Mouse (Mus musculus): ENCODE results near the gene Tsga10. TPM values are rescaled to one million over a fixed set of nuclear protein-coding genes. Genes with fewer than 3 reads are reported as not detected.

Tsga10 gene
- polyA plus RNA-seq, 1 experiment from 2014 or later: 4.0 TPM

GRCm38 (mm10) chr1:37884451-37884850, 18.2 kb upstream of the Tsga10 start:
- no peak overlapping the region for H3K9ac ChIP-seq (ENCODE audit: low read depth, low read length)
- peaks cover 5% of the 10 kb centered on the region for H3K4me1 ChIP-seq (ENCODE audit: control insufficient read depth, insufficient read depth, low read length)
- H3K27ac ChIP-seq (ENCODE audit: low read length): no peak overlapping the region
- ATAC-seq: no peak
- WGBS: 74% methylated on average over 4 of the region's 4 CpGs
- H3K9me3 ChIP-seq (ENCODE audit: control insufficient read depth, low read length): no peaks in the 10 kb centered on the region
- H3K4me3 ChIP-seq (ENCODE audit: low read length): no peak overlapping the region
- H3K27me3 ChIP-seq (replicated peaks; ENCODE audit: control insufficient read depth, insufficient read depth, low read length): no peaks in the 10 kb centered on the region
- H3K4me2 ChIP-seq (ENCODE audit: low read depth, low read length): no peak overlapping the region
- peaks cover 9% of the 10 kb centered on the region; the same call in 1 of the 2 replicates for H3K36me3 ChIP-seq (ENCODE audit: control insufficient read depth, insufficient read depth, low read length)

GRCm38 (mm10) chr1:37883411-37883810, 17.2 kb upstream of the Tsga10 start:
- Histone ChIP-seq H3K4me3 (ENCODE audit: low read length) (no peak overlapping the region), H3K4me2 (ENCODE audit: low read depth, low read length) (no peak overlapping the region), H3K9ac (ENCODE audit: low read depth, low read length) (no peak overlapping the region), H3K27me3 (replicated peaks; ENCODE audit: control insufficient read depth, insufficient read depth, low read length) (no peaks in the 10 kb centered on the region), H3K9me3 (ENCODE audit: control insufficient read depth, low read length) (no peaks in the 10 kb centered on the region), H3K27ac (ENCODE audit: low read length) (no peak overlapping the region), H3K36me3 (ENCODE audit: control insufficient read depth, insufficient read depth, low read length) (peaks cover 9% of the 10 kb centered on the region; the same call in 1 of the 2 replicates), H3K4me1 (ENCODE audit: control insufficient read depth, insufficient read depth, low read length) (no peaks in the 10 kb centered on the region)
- no peak for ATAC-seq
- WGBS: 85% methylated on average over 4 of the region's 4 CpGs

GRCm38 (mm10) chr1:37877736-37878460, 11.7 kb upstream of the Tsga10 start:
- H3K27me3 ChIP-seq (replicated peaks; ENCODE audit: control insufficient read depth, insufficient read depth, low read length): no peaks in the 10 kb centered on the region
- no peak overlapping the region for H3K4me2 ChIP-seq (ENCODE audit: low read depth, low read length)
- 93% methylated on average over 13 of the region's 13 CpGs for WGBS
- H3K36me3 ChIP-seq (ENCODE audit: control insufficient read depth, insufficient read depth, low read length): peaks cover 16% of the 10 kb centered on the region
- no peak for ATAC-seq
- H3K9me3 ChIP-seq (ENCODE audit: control insufficient read depth, low read length): peaks cover 8% of the 10 kb centered on the region; the same call in 1 of the 2 replicates
- no peak overlapping the region for H3K27ac ChIP-seq (ENCODE audit: low read length)
- H3K4me1 ChIP-seq (ENCODE audit: control insufficient read depth, insufficient read depth, low read length): no peaks in the 10 kb centered on the region
- H3K4me3 ChIP-seq (ENCODE audit: low read length): no peak overlapping the region
- H3K9ac ChIP-seq (ENCODE audit: low read depth, low read length): no peak overlapping the region

GRCm38 (mm10) chr1:37873157-37873556, 6.9 kb upstream of the Tsga10 start:
- H3K36me3 ChIP-seq (ENCODE audit: control insufficient read depth, insufficient read depth, low read length): peaks cover 14% of the 10 kb centered on the region
- 0 out of 2 replicates have a peak overlapping the region, but pooled peaks have one; percentile 3 for H3K4me3 ChIP-seq (ENCODE audit: low read length)
- WGBS: 74% methylated on average over 4 of the region's 4 CpGs

GRCm38 (mm10) chr1:37872131-37873067, 6.2 kb upstream of the Tsga10 start:
- Histone ChIP-seq H3K4me2 (ENCODE audit: low read depth, low read length) (peak overlapping the region; percentile 77), H3K4me1 (ENCODE audit: control insufficient read depth, insufficient read depth, low read length) (no peaks in the 10 kb centered on the region), H3K36me3 (ENCODE audit: control insufficient read depth, insufficient read depth, low read length) (peaks cover 14% of the 10 kb centered on the region), H3K9ac (ENCODE audit: low read depth, low read length) (peak overlapping the region; percentile 68), H3K27ac (ENCODE audit: low read length) (peak overlapping the region; percentile 76), H3K9me3 (ENCODE audit: control insufficient read depth, low read length) (peaks cover 8% of the 10 kb centered on the region; the same call in 1 of the 2 replicates), H3K27me3 (replicated peaks; ENCODE audit: control insufficient read depth, insufficient read depth, low read length) (no peaks in the 10 kb centered on the region), H3K4me3 (ENCODE audit: low read length) (peak overlapping the region; percentile 61)
- ATAC-seq: peak; percentile 90
- 4% methylated on average over 33 of the region's 33 CpGs for WGBS

More at GRCm38 (mm10) chr1:37873157-37873556, 6.9 kb upstream of the Tsga10 start:
- Histone ChIP-seq H3K9ac (ENCODE audit: low read depth, low read length) (no peak overlapping the region), H3K4me2 (ENCODE audit: low read depth, low read length) (peak overlapping the region; percentile 77), H3K27me3 (replicated peaks; ENCODE audit: control insufficient read depth, insufficient read depth, low read length) (no peaks in the 10 kb centered on the region), H3K4me1 (ENCODE audit: control insufficient read depth, insufficient read depth, low read length) (no peaks in the 10 kb centered on the region), H3K9me3 (ENCODE audit: control insufficient read depth, low read length) (peaks cover 8% of the 10 kb centered on the region; the same call in 1 of the 2 replicates), H3K27ac (ENCODE audit: low read length) (no peak overlapping the region)
- ATAC-seq: no peak

- Histone ChIP-seq H3K27ac (ENCODE audit: low read length) (peak within 1 kb of the TSS; percentile 76), H3K4me3 (ENCODE audit: low read length) (peak within 1 kb of the TSS; percentile 61), H3K36me3 (ENCODE audit: control insufficient read depth, insufficient read depth, low read length) (peaks cover 14% of the 10 kb centered on the region), H3K9me3 (ENCODE audit: control insufficient read depth, low read length) (peaks cover 8% of the 10 kb centered on the region; the same call in 1 of the 2 replicates), H3K9ac (ENCODE audit: low read depth, low read length) (peak within 1 kb of the TSS; percentile 68), H3K4me1 (ENCODE audit: control insufficient read depth, insufficient read depth, low read length) (no peaks in the 10 kb centered on the region), H3K4me2 (ENCODE audit: low read depth, low read length) (peak within 1 kb of the TSS; percentile 77), H3K27me3 (replicated peaks; ENCODE audit: control insufficient read depth, insufficient read depth, low read length) (no peaks in the 10 kb centered on the region)
- WGBS: 8% methylated on average over 7 of the region's 7 CpGs
- ATAC-seq: peak; percentile 78
Measured at GRCm38 (mm10) chr1:37871704-37872103, 5.5 kb upstream of the Tsga10 start, which contains the start of gene Lipt1. Gene Lipt1 (plus strand): TSS chr1:37871738.

GRCm38 (mm10) chr1:37869362-37869761, 3.1 kb upstream of the Tsga10 start:
- no peak overlapping the region for H3K9ac ChIP-seq (ENCODE audit: low read depth, low read length)
- no peaks in the 10 kb centered on the region for H3K36me3 ChIP-seq (ENCODE audit: control insufficient read depth, insufficient read depth, low read length)
- WGBS: 50% methylated on average over 2 of the region's 2 CpGs
- no peak for ATAC-seq
- H3K9me3 ChIP-seq (ENCODE audit: control insufficient read depth, low read length): no peaks in the 10 kb centered on the region
- no peaks in the 10 kb centered on the region for H3K27me3 ChIP-seq (replicated peaks; ENCODE audit: control insufficient read depth, insufficient read depth, low read length)
- H3K4me3 ChIP-seq (ENCODE audit: low read length): no peak overlapping the region
- no peak overlapping the region for H3K4me2 ChIP-seq (ENCODE audit: low read depth, low read length)
- no peak overlapping the region for H3K27ac ChIP-seq (ENCODE audit: low read length)
- H3K4me1 ChIP-seq (ENCODE audit: control insufficient read depth, insufficient read depth, low read length): 0 out of 2 replicates have a peak, but pooled peaks cover 5% of the 10 kb centered on the region

GRCm38 (mm10) chr1:37868640-37869039, 2.4 kb upstream of the Tsga10 start:
- H3K27ac ChIP-seq (ENCODE audit: low read length): no peak overlapping the region
- no peak overlapping the region for H3K4me2 ChIP-seq (ENCODE audit: low read depth, low read length)
- H3K36me3 ChIP-seq (ENCODE audit: control insufficient read depth, insufficient read depth, low read length): no peaks in the 10 kb centered on the region
- no peak for ATAC-seq
- H3K4me1 ChIP-seq (ENCODE audit: control insufficient read depth, insufficient read depth, low read length): 0 out of 2 replicates have a peak, but pooled peaks cover 5% of the 10 kb centered on the region
- H3K9ac ChIP-seq (ENCODE audit: low read depth, low read length): no peak overlapping the region
- no peaks in the 10 kb centered on the region for H3K27me3 ChIP-seq (replicated peaks; ENCODE audit: control insufficient read depth, insufficient read depth, low read length)
- WGBS: 65% methylated on average over 10 of the region's 10 CpGs
- H3K4me3 ChIP-seq (ENCODE audit: low read length): no peak overlapping the region
- H3K9me3 ChIP-seq (ENCODE audit: control insufficient read depth, low read length): no peaks in the 10 kb centered on the region

Data from intestine, embryonic 16.5 days (tissue).